Comparison of ENCODE assay signal across 26 mouse cellular contexts in genomic region chr13:3627139-3627538, GRCm38 (mm10). TPM values are rescaled to one million over a fixed set of nuclear protein-coding genes. Genes with fewer than 3 reads are reported as not detected.
DNase-seq lines count a peak whose midpoint lies in the region; ATAC-seq and TF ChIP-seq lines count a peak whose summit lies in the region.
"Had no signal": no experiment of that assay in that cellular context is flagged by ENCODE, and none has a peak within 500 bp of the region (broad histone marks: within the 10 kb centered on the region; RNA-seq: fewer than 3 reads in every experiment).

No protein-coding gene starts in this region.

- 50% methylated on average over 3 of the region's 3 CpGs for WGBS in embryonic facial prominence, embryonic 11.5 days
- WGBS in embryonic facial prominence, embryonic 10.5 days = 52% methylated on average over 3 of the region's 3 CpGs
- WGBS in limb, embryonic 11.5 days = 54% methylated on average over 3 of the region's 3 CpGs
- 64% methylated on average over 3 of the region's 3 CpGs for WGBS in limb, embryonic 10.5 days
- WGBS in forebrain, embryonic 11.5 days = 62% methylated on average over 3 of the region's 3 CpGs

- H3K4me1 ChIP-seq in embryonic facial prominence, embryonic 11.5 days (ENCODE audit: control insufficient read depth, insufficient read depth, low read length) = no peaks in the 10 kb centered on the region
- H3K4me1 ChIP-seq in embryonic facial prominence, embryonic 10.5 days = 0 out of 2 replicates have a peak, but pooled peaks cover 4% of the 10 kb centered on the region
- no peaks in the 10 kb centered on the region for H3K4me1 ChIP-seq in limb, embryonic 11.5 days (ENCODE audit: control insufficient read depth, insufficient read depth, low read length)
- no peaks in the 10 kb centered on the region for H3K4me1 ChIP-seq in limb, embryonic 10.5 days
- H3K4me1 ChIP-seq in testis, adult 2 months (ENCODE audit: control insufficient read depth, insufficient read depth, low read length) = peaks cover 4% of the 10 kb centered on the region; the same call in 1 of the 2 replicates
- no peaks in the 10 kb centered on the region for H3K4me1 ChIP-seq in forebrain, embryonic 11.5 days (replicated peaks; ENCODE audit: control insufficient read depth, insufficient read depth, low read length)
- H3K4me1 ChIP-seq: embryonic facial prominence, embryonic 13.5 days; embryonic facial prominence, embryonic 15.5 days; forebrain, embryonic 10.5 days; forebrain, embryonic 13.5 days; forebrain, embryonic 15.5 days had no signal

- H3K9ac ChIP-seq in embryonic facial prominence, embryonic 11.5 days (replicated peaks; ENCODE audit: low read length) = no peak overlapping the region
- no peak overlapping the region for H3K9ac ChIP-seq in limb, embryonic 11.5 days (ENCODE audit: low read length)
- H3K9ac ChIP-seq in forebrain, embryonic 11.5 days (ENCODE audit: low read length) = no peak overlapping the region
- H3K9ac ChIP-seq: embryonic facial prominence, embryonic 13.5 days; embryonic facial prominence, embryonic 15.5 days; forebrain, embryonic 13.5 days; forebrain, embryonic 15.5 days; forebrain, postnatal 0 days had no signal

- ATAC-seq in embryonic facial prominence, embryonic 11.5 days (replicated peaks; ENCODE audit: insufficient number of reproducible peaks, low FRiP score, low TSS enrichment, low read depth) = 0 out of 2 replicates have a peak, but pooled peaks have one; percentile 48
- no peak for ATAC-seq in limb, embryonic 11.5 days (ENCODE audit: insufficient number of reproducible peaks, low FRiP score, low TSS enrichment, low read depth)
- no peak for ATAC-seq in forebrain, embryonic 11.5 days (replicated peaks; ENCODE audit: low FRiP score)
- ATAC-seq: CD4-positive, CD25-positive, alpha-beta regulatory T cell, adult 4 months; forebrain, embryonic 13.5 days; forebrain, embryonic 15.5 days; forebrain, postnatal 0 days had no signal

- no peak overlapping the region for H3K27ac ChIP-seq in embryonic facial prominence, embryonic 11.5 days (replicated peaks; ENCODE audit: low read depth, low read length)
- H3K27ac ChIP-seq in embryonic facial prominence, embryonic 10.5 days (replicated peaks) = no peak overlapping the region
- no peak overlapping the region for H3K27ac ChIP-seq in limb, embryonic 11.5 days (replicated peaks; ENCODE audit: low read depth, low read length)
- H3K27ac ChIP-seq in limb, embryonic 10.5 days = no peak overlapping the region
- H3K27ac ChIP-seq in testis, adult 2 months (ENCODE audit: control insufficient read depth, insufficient read depth, low read depth, low read length) = no peak overlapping the region
- H3K27ac ChIP-seq in forebrain, embryonic 11.5 days (ENCODE audit: low read depth, low read length) = no peak overlapping the region
- H3K27ac ChIP-seq: embryonic facial prominence, embryonic 13.5 days; embryonic facial prominence, embryonic 15.5 days; forebrain, embryonic 10.5 days; forebrain, embryonic 13.5 days; forebrain, embryonic 15.5 days had no signal

- no peak for TF ChIP-seq POLR2A in testis, adult 2 months (IDR thresholded peaks at IDR 0.05; ENCODE audit: control insufficient read depth, low read depth, low read length)

- H3K4me3 ChIP-seq in embryonic facial prominence, embryonic 11.5 days (ENCODE audit: low read depth, low read length) = no peak overlapping the region
- H3K4me3 ChIP-seq in embryonic facial prominence, embryonic 10.5 days = no peak overlapping the region
- no peak overlapping the region for H3K4me3 ChIP-seq in limb, embryonic 11.5 days (ENCODE audit: low read depth, low read length)
- H3K4me3 ChIP-seq in limb, embryonic 10.5 days = no peak overlapping the region
- peak overlapping the region; percentile 39 for H3K4me3 ChIP-seq in testis, adult 2 months (ENCODE audit: control insufficient read depth, low read depth, low read length)
- no peak overlapping the region for H3K4me3 ChIP-seq in forebrain, embryonic 11.5 days (ENCODE audit: low read depth, low read length)
- H3K4me3 ChIP-seq: embryonic facial prominence, embryonic 13.5 days; embryonic facial prominence, embryonic 15.5 days; erythroblast, embryonic 14.5 days; forebrain, embryonic 10.5 days; forebrain, embryonic 13.5 days; forebrain, embryonic 15.5 days had no signal

- no peak for TF ChIP-seq CTCF in testis, adult 2 months (IDR thresholded peaks at IDR 0.05; ENCODE audit: control insufficient read depth, insufficient read depth, insufficient replicate concordance, low read depth, low read length)

- H3K9me3 ChIP-seq in embryonic facial prominence, embryonic 11.5 days (replicated peaks; ENCODE audit: control insufficient read depth, low read length) = no peaks in the 10 kb centered on the region
- no peaks in the 10 kb centered on the region; the same call in 1 of the 2 replicates for H3K9me3 ChIP-seq in embryonic facial prominence, embryonic 10.5 days
- H3K9me3 ChIP-seq in limb, embryonic 11.5 days (ENCODE audit: control insufficient read depth, low read length) = no peaks in the 10 kb centered on the region
- no peaks in the 10 kb centered on the region for H3K9me3 ChIP-seq in limb, embryonic 10.5 days (replicated peaks)
- H3K9me3 ChIP-seq in forebrain, embryonic 11.5 days (ENCODE audit: control insufficient read depth, low read length) = no peaks in the 10 kb centered on the region; the same call in 1 of the 2 replicates
- H3K9me3 ChIP-seq: embryonic facial prominence, embryonic 13.5 days; forebrain, embryonic 13.5 days; forebrain, embryonic 15.5 days had no signal

- no peaks in the 10 kb centered on the region for H3K36me3 ChIP-seq in embryonic facial prominence, embryonic 11.5 days (replicated peaks; ENCODE audit: control insufficient read depth, insufficient read depth, low read depth, low read length)
- H3K36me3 ChIP-seq in embryonic facial prominence, embryonic 10.5 days (replicated peaks) = no peaks in the 10 kb centered on the region
- H3K36me3 ChIP-seq in limb, embryonic 11.5 days (ENCODE audit: control insufficient read depth, insufficient read depth, low read length) = no peaks in the 10 kb centered on the region
- no peaks in the 10 kb centered on the region for H3K36me3 ChIP-seq in limb, embryonic 10.5 days
- H3K36me3 ChIP-seq in testis, adult 2 months (ENCODE audit: control insufficient read depth, insufficient read depth, low read length) = no peaks in the 10 kb centered on the region
- H3K36me3 ChIP-seq in forebrain, embryonic 11.5 days (ENCODE audit: control insufficient read depth, insufficient read depth, low read length) = no peaks in the 10 kb centered on the region
- H3K36me3 ChIP-seq: embryonic facial prominence, embryonic 13.5 days; embryonic facial prominence, embryonic 15.5 days; forebrain, embryonic 10.5 days; forebrain, embryonic 15.5 days had no signal

- H3K27me3 ChIP-seq in embryonic facial prominence, embryonic 11.5 days (ENCODE audit: control insufficient read depth, insufficient read depth, low read length) = no peaks in the 10 kb centered on the region
- no peaks in the 10 kb centered on the region for H3K27me3 ChIP-seq in embryonic facial prominence, embryonic 10.5 days (replicated peaks; ENCODE audit: low read depth, poor library complexity, severe bottlenecking)
- no peaks in the 10 kb centered on the region for H3K27me3 ChIP-seq in limb, embryonic 11.5 days (ENCODE audit: control insufficient read depth, insufficient read depth, low read length)
- H3K27me3 ChIP-seq in limb, embryonic 10.5 days (ENCODE audit: low read depth, poor library complexity, severe bottlenecking) = no peaks in the 10 kb centered on the region
- no peaks in the 10 kb centered on the region for H3K27me3 ChIP-seq in testis, adult 2 months (ENCODE audit: control insufficient read depth, insufficient read depth, low read length)
- no peaks in the 10 kb centered on the region for H3K27me3 ChIP-seq in forebrain, embryonic 11.5 days (ENCODE audit: control insufficient read depth, insufficient read depth, low read length)
- H3K27me3 ChIP-seq: embryonic facial prominence, embryonic 13.5 days; embryonic facial prominence, embryonic 15.5 days; forebrain, embryonic 13.5 days; forebrain, embryonic 15.5 days had no signal

- H3K4me2 ChIP-seq in embryonic facial prominence, embryonic 11.5 days (ENCODE audit: low read depth, low read length) = no peak overlapping the region
- no peak overlapping the region for H3K4me2 ChIP-seq in limb, embryonic 11.5 days (ENCODE audit: low read depth, severe bottlenecking)
- H3K4me2 ChIP-seq in forebrain, embryonic 11.5 days (ENCODE audit: low read depth, low read length, severe bottlenecking) = no peak overlapping the region
- H3K4me2 ChIP-seq: embryonic facial prominence, embryonic 13.5 days; embryonic facial prominence, embryonic 15.5 days; forebrain, embryonic 13.5 days; forebrain, embryonic 15.5 days had no signal

- no peak for DNase-seq in embryonic facial prominence, embryonic 11.5 days (ENCODE audit: low spot score)
- DNase-seq in embryonic facial prominence, embryonic 10.5 days (ENCODE audit: low spot score) = no peak
- peak; percentile 16 for DNase-seq in limb, embryonic 11.5 days (ENCODE audit: low spot score)
- no peak for DNase-seq in limb, embryonic 10.5 days (ENCODE audit: low spot score)
- DNase-seq in testis, postnatal 10 days (ENCODE audit: low spot score) = no peak
- DNase-seq in forebrain, embryonic 11.5 days (ENCODE audit: low spot score) = no peak
- DNase-seq: adrenal gland, adult 2 months; adrenal gland, postnatal 10 days; adrenal gland, postnatal 25 days; B cell, adult 2 months; cerebellum, adult 11 months; cerebellum, adult 18-20 months; cerebellum, adult 8-10 months; cerebellum, adult 9-11 months; cerebellum, postnatal 14 days; cerebellum, postnatal 36 days; embryo, embryonic 11 days; forebrain, postnatal 0 days had no signal

RNA-seq across cellular contexts. Expression of gene Asb13, which starts 6.7 kb away (rescaled TPM):
- 8.5 and 9.6 TPM in 2 replicates for polyA plus RNA-seq in embryonic facial prominence, embryonic 11.5 days (2014; fragmentation: Nextera tagmentation; extraction: Ambion mirVana)
- 15.0 and 22.2 TPM in 2 replicates for polyA plus RNA-seq in embryonic facial prominence, embryonic 10.5 days (2016; fragmentation: Nextera tagmentation; extraction: Ambion mirVana)
- polyA plus RNA-seq in limb, embryonic 11.5 days (2014; fragmentation: Nextera tagmentation; extraction: Ambion mirVana) = 13.2 and 14.8 TPM in 2 replicates
- 14.9 and 16.1 TPM in 2 replicates for polyA plus RNA-seq in limb, embryonic 10.5 days (2016; fragmentation: Nextera tagmentation; extraction: Ambion mirVana)
- 0.46 and 0.93 TPM in 2 replicates for polyA plus RNA-seq in testis, adult 2 months (2012; rRNA removed)
- polyA plus RNA-seq in forebrain, embryonic 11.5 days (2014; fragmentation: Nextera tagmentation; extraction: Ambion mirVana) = 12.1 and 15.0 TPM in 2 replicates

RNA-seq across cellular contexts. Expression of gene Fam208b, which starts 16.2 kb away (rescaled TPM):
- polyA plus RNA-seq in embryonic facial prominence, embryonic 11.5 days (2014; fragmentation: Nextera tagmentation; extraction: Ambion mirVana) = 29.1 and 30.4 TPM in 2 replicates
- polyA plus RNA-seq in embryonic facial prominence, embryonic 10.5 days (2016; fragmentation: Nextera tagmentation; extraction: Ambion mirVana) = 25.5 and 27.5 TPM in 2 replicates
- 30.6 and 31.3 TPM in 2 replicates for polyA plus RNA-seq in limb, embryonic 11.5 days (2014; fragmentation: Nextera tagmentation; extraction: Ambion mirVana)
- 23.7 and 25.8 TPM in 2 replicates for polyA plus RNA-seq in limb, embryonic 10.5 days (2016; fragmentation: Nextera tagmentation; extraction: Ambion mirVana)
- 20.9 and 25.5 TPM in 2 replicates for polyA plus RNA-seq in testis, adult 2 months (2012; rRNA removed)
- 25.5 and 30.3 TPM in 2 replicates for polyA plus RNA-seq in forebrain, embryonic 11.5 days (2014; fragmentation: Nextera tagmentation; extraction: Ambion mirVana)
